Mouse (Mus musculus) forebrain, embryonic 14.5 days (tissue): ENCODE results near the gene Mymx. TPM values are rescaled to one million over a fixed set of nuclear protein-coding genes. Genes with fewer than 3 reads are reported as not detected.

Source experiments
- ATAC-seq: fragments of 200-750 bp; cut with Nextera tagmentation; 2 replicates; pipeline ENCODE4 v1.8.0; 2017; ENCODE audit warnings: mild to moderate bottlenecking, moderate library complexity
- DNase-seq: peaks from one replicate; pipeline ENCODE4 v3.0.0-alpha.2; 2015; ENCODE audit warnings: low spot score
- H3K27ac ChIP-seq: fragments of 300-500 bp; sonication (generic); 2 replicates; pipeline ENCODE4 v1.5.1; 2014; ENCODE audit warnings: low read depth, mild to moderate bottlenecking, control low read depth, low read length, moderate library complexity
- H3K27me3 ChIP-seq: fragments of 300-500 bp; sonication (generic); replicated peaks from 2 replicates; pipeline ENCODE4 v1.6.1; 2014; ENCODE audit warnings: low read length, control low read depth, mixed read lengths; ENCODE audit not compliant: control insufficient read depth, insufficient read depth
- H3K36me3 ChIP-seq: fragments of 300-500 bp; sonication (generic); 2 replicates; pipeline ENCODE4 v1.6.1; 2014; ENCODE audit warnings: low read length, control low read depth; ENCODE audit not compliant: control insufficient read depth, insufficient read depth
- H3K4me1 ChIP-seq: fragments of 300-500 bp; sonication (generic); 2 replicates; pipeline ENCODE4 v1.6.1; 2014; ENCODE audit warnings: antibody characterized with exemption, low read length, control low read depth; ENCODE audit not compliant: control insufficient read depth, insufficient read depth
- H3K4me2 ChIP-seq: fragments of 300-500 bp; sonication (generic); 2 replicates; pipeline ENCODE4 v1.6.1; 2014; ENCODE audit warnings: mild to moderate bottlenecking, control low read depth, low read length
- H3K4me3 ChIP-seq: fragments of 300-500 bp; sonication (generic); 2 replicates; pipeline ENCODE4 v1.5.1; 2014; ENCODE audit warnings: low read depth, low read length, control low read depth
- H3K9ac ChIP-seq: fragments of 300-500 bp; sonication (generic); 2 replicates; pipeline ENCODE4 v1.6.1; 2014; ENCODE audit warnings: mild to moderate bottlenecking, low read length, control low read depth, moderate library complexity
- H3K9me3 ChIP-seq: fragments of 300-500 bp; sonication (generic); replicated peaks from 2 replicates; pipeline ENCODE4 v1.6.1; 2016; ENCODE audit warnings: low read length, control low read depth, mixed read lengths; ENCODE audit not compliant: control insufficient read depth
- WGBS: fragments of 180-500 bp; shearing (Covaris S2); extraction: QIAGEN DNeasy Blood & Tissue Kit; methylation state at CpG from one replicate; pipeline ENCODE4 v1.1.7; 2014; 5-methylcytosine and 5-hydroxymethylcytosine counted together
- polyA plus RNA-seq: library from polyadenylated mRNA; unstranded; fragments of >200 nt; fragmentation: Nextera tagmentation; extraction: Ambion mirVana; gene quantifications from 2 replicates; pipeline ENCODE4 v1.2.1, GENCODE M21; 2014

Gene Mymx
- polyA plus RNA-seq, 1 experiment from 2014 or later: not detected

GRCm38 (mm10) chr17:45595736-45596390 is 6.0 kb downstream of the Mymx start:
- H3K27me3 ChIP-seq: peaks cover 18% of the 10 kb centered on the region
- peak overlapping the region; percentile 34 for H3K4me3 ChIP-seq
- no peaks in the 10 kb centered on the region for H3K36me3 ChIP-seq
- H3K9me3 ChIP-seq: no peaks in the 10 kb centered on the region
- H3K4me2 ChIP-seq: peak overlapping the region; percentile 63
- 3% methylated on average over 23 of the region's 23 CpGs for WGBS
- ATAC-seq (peak; percentile 19), DNase-seq (no peak)
- peak overlapping the region; percentile 78; the same call in 1 of the 2 replicates for H3K27ac ChIP-seq
- peak overlapping the region; percentile 58 for H3K9ac ChIP-seq
- peaks cover 19% of the 10 kb centered on the region; the same call in 1 of the 2 replicates for H3K4me1 ChIP-seq

GRCm38 (mm10) chr17:45594881-45595735 is 6.8 kb downstream of the Mymx start:
- Histone ChIP-seq H3K4me2 (peak overlapping the region; percentile 63), H3K27me3 (peaks cover 10% of the 10 kb centered on the region; the same call in 1 of the 2 replicates), H3K4me1 (peaks cover 19% of the 10 kb centered on the region; the same call in 1 of the 2 replicates), H3K27ac (0 out of 2 replicates have a peak overlapping the region, but pooled peaks have one; percentile 30), H3K9me3 (no peaks in the 10 kb centered on the region), H3K4me3 (peak overlapping the region; percentile 34), H3K9ac (peak overlapping the region; percentile 58), H3K36me3 (no peaks in the 10 kb centered on the region)
- WGBS: 3% methylated on average over 50 of the region's 58 CpGs
- peak; percentile 80 for ATAC-seq
- peak; percentile 70 for DNase-seq

- Histone ChIP-seq H3K36me3 (no peaks in the 10 kb centered on the region), H3K4me2 (peak overlapping the region; percentile 63), H3K27ac (no peak overlapping the region), H3K9me3 (no peaks in the 10 kb centered on the region), H3K4me1 (peaks cover 14% of the 10 kb centered on the region; the same call in 1 of the 2 replicates), H3K27me3 (peaks cover 5% of the 10 kb centered on the region; the same call in 1 of the 2 replicates), H3K9ac (peak overlapping the region; percentile 58; the same call in 1 of the 2 replicates), H3K4me3 (peak overlapping the region; percentile 34; the same call in 1 of the 2 replicates)
- 48% methylated on average over 8 of the region's 8 CpGs for WGBS
- DNase-seq: no peak
- no peak for ATAC-seq
Measured at GRCm38 (mm10) chr17:45594195-45594594, 7.7 kb downstream of the Mymx start.

GRCm38 (mm10) chr17:45593479-45593878 is 8.4 kb downstream of the Mymx start:
- no peak overlapping the region for H3K4me3 ChIP-seq

GRCm38 (mm10) chr17:45592606-45593431 is 9.1 kb downstream of the Mymx start:
- H3K27me3 ChIP-seq: peaks cover 4% of the 10 kb centered on the region; the same call in 1 of the 2 replicates
- H3K4me2 ChIP-seq: peak overlapping the region; percentile 63; the same call in 1 of the 2 replicates
- DNase-seq (no peak), ATAC-seq (no peak)
- no peaks in the 10 kb centered on the region for H3K9me3 ChIP-seq
- no peak overlapping the region for H3K4me3 ChIP-seq
- H3K4me1 ChIP-seq: peaks cover 13% of the 10 kb centered on the region; the same call in 1 of the 2 replicates
- H3K36me3 ChIP-seq: no peaks in the 10 kb centered on the region
- no peak overlapping the region for H3K27ac ChIP-seq
- peak overlapping the region; percentile 21; the same call in 1 of the 2 replicates for H3K9ac ChIP-seq
- 56% methylated on average over 8 of the region's 8 CpGs for WGBS

More at GRCm38 (mm10) chr17:45593479-45593878, 8.4 kb downstream of the Mymx start:
- Histone ChIP-seq H3K9me3 (no peaks in the 10 kb centered on the region), H3K27me3 (peaks cover 4% of the 10 kb centered on the region; the same call in 1 of the 2 replicates), H3K27ac (no peak overlapping the region), H3K4me2 (peak overlapping the region; percentile 63; the same call in 1 of the 2 replicates), H3K4me1 (peaks cover 13% of the 10 kb centered on the region; the same call in 1 of the 2 replicates), H3K9ac (no peak overlapping the region), H3K36me3 (no peaks in the 10 kb centered on the region)
- DNase-seq: no peak
- 30% methylated on average over 8 of the region's 8 CpGs for WGBS
- ATAC-seq: no peak

- Histone ChIP-seq H3K27ac (no peak overlapping the region; the same call in 1 of the 2 replicates), H3K27me3 (peaks cover 4% of the 10 kb centered on the region; the same call in 1 of the 2 replicates), H3K4me1 (peaks cover 13% of the 10 kb centered on the region; the same call in 1 of the 2 replicates), H3K4me2 (no peak overlapping the region), H3K9ac (no peak overlapping the region), H3K9me3 (no peaks in the 10 kb centered on the region), H3K36me3 (no peaks in the 10 kb centered on the region), H3K4me3 (no peak overlapping the region)
- DNase-seq (no peak), ATAC-seq (no peak)
- 63% methylated on average over 16 of the region's 16 CpGs for WGBS
Measured at GRCm38 (mm10) chr17:45591701-45592605, 9.9 kb downstream of the Mymx start.

GRCm38 (mm10) chr17:45590410-45590809 is 11.5 kb downstream of the Mymx start:
- Histone ChIP-seq H3K4me2 (no peak overlapping the region), H3K4me1 (peaks cover 8% of the 10 kb centered on the region; the same call in 1 of the 2 replicates), H3K27ac (no peak overlapping the region), H3K9me3 (no peaks in the 10 kb centered on the region), H3K36me3 (no peaks in the 10 kb centered on the region), H3K27me3 (peaks cover 4% of the 10 kb centered on the region; the same call in 1 of the 2 replicates), H3K4me3 (no peak overlapping the region), H3K9ac (no peak overlapping the region)
- WGBS: 86% methylated on average over 6 of the region's 6 CpGs
- ATAC-seq (no peak), DNase-seq (no peak)
